Mouse (Mus musculus) CH12.LX (cell line): ENCODE data around the gene Caprin1. TPM values are rescaled to one million over a fixed set of nuclear protein-coding genes. Genes with fewer than 3 reads are reported as not detected.

Experiments
- DNase-seq: peaks from one replicate; pipeline ENCODE4 v3.0.0-alpha.2; 2013; ENCODE audit errors: extremely low read depth
- H3K27ac ChIP-seq: 2 replicates; pipeline ENCODE4 v1.5.1; 2012; ENCODE audit warnings: low read depth, mild to moderate bottlenecking, control low read depth, moderate library complexity; ENCODE audit not compliant: insufficient read depth
- H3K27me3 ChIP-seq: replicated peaks from 2 replicates; pipeline ENCODE3; 2012; ENCODE audit warnings: inconsistent platforms
- H3K36me3 ChIP-seq, 2 experiments: replicated peaks in 1 of 2; 2 replicates each; pipeline versions ENCODE3 to v1.6.1; 2012; ENCODE audit warnings: inconsistent platforms in 1 of 2, low read length in 1 of 2, mild to moderate bottlenecking in 1 of 2, mixed read lengths in 1 of 2, moderate library complexity in 1 of 2; ENCODE audit not compliant: control insufficient read depth in 1 of 2, insufficient read depth in 1 of 2
- H3K4me1 ChIP-seq, 2 experiments: 2 replicates each; pipeline ENCODE4 v1.6.1; 2012; ENCODE audit warnings: inconsistent platforms in 1 of 2, moderate library complexity in 1 of 2; ENCODE audit not compliant: insufficient read depth in 2 of 2, control insufficient read depth in 1 of 2
- H3K4me2 ChIP-seq: 2 replicates; pipeline ENCODE4 v1.6.1; 2012; ENCODE audit warnings: low read depth, mild to moderate bottlenecking, control low read depth; ENCODE audit not compliant: poor library complexity, insufficient read depth, severe bottlenecking
- H3K4me3 ChIP-seq, 3 experiments: fragments of 150-350 bp in 1 of 3; sonication (generic) in 1 of 3; replicated peaks in 1 of 3; 2 replicates each; pipeline versions ENCODE3 to v1.5.1; 2011 to 2012; ENCODE audit warnings: low read depth in 2 of 3, low read length in 2 of 3, mild to moderate bottlenecking in 2 of 3, moderate library complexity in 2 of 3, control low read depth in 1 of 3, improper control_type of control experiment in 1 of 3, inconsistent platforms in 1 of 3, mixed read lengths in 1 of 3; ENCODE audit not compliant: poor library complexity in 1 of 3
- H3K79me2 ChIP-seq: replicated peaks from 2 replicates; pipeline ENCODE4 v1.6.1; 2012; ENCODE audit warnings: mild to moderate bottlenecking, moderate library complexity; ENCODE audit not compliant: control insufficient read depth, poor library complexity, insufficient read depth, severe bottlenecking; ENCODE audit errors: extremely low read depth
- H3K9ac ChIP-seq: 2 replicates; pipeline ENCODE4 v1.6.1; 2012; ENCODE audit warnings: low read depth, mild to moderate bottlenecking, control low read depth, moderate library complexity; ENCODE audit not compliant: insufficient read depth
- H3K9me3 ChIP-seq: replicated peaks from 2 replicates; pipeline ENCODE3; 2012; ENCODE audit warnings: low read length, inconsistent platforms, mixed read lengths
- CHD1 ChIP-seq: IDR thresholded peaks from 2 replicates; pipeline ENCODE4 v1.6.1; 2012; ENCODE audit warnings: low read depth, low read length, improper control_type of control experiment, inconsistent platforms
- CHD2 ChIP-seq: IDR thresholded peaks from 2 replicates; pipeline ENCODE4 v1.6.1; 2011; ENCODE audit warnings: low read length, improper control_type of control experiment
- E2F4 ChIP-seq: IDR thresholded peaks from 2 replicates; pipeline ENCODE4 v1.6.1; 2011; ENCODE audit warnings: low read depth, low read length, improper control_type of control experiment; ENCODE audit not compliant: insufficient replicate concordance
- ELF1 ChIP-seq: IDR thresholded peaks from 2 replicates; pipeline ENCODE4 v1.6.1; 2014; ENCODE audit warnings: low read depth, mild to moderate bottlenecking, inconsistent platforms, low read length, improper control_type of control experiment
- EP300 ChIP-seq: IDR thresholded peaks from 2 replicates; pipeline ENCODE4 v1.6.1; 2011; ENCODE audit warnings: low read length, improper control_type of control experiment
- ETS1 ChIP-seq: conservative IDR thresholded peaks from 2 replicates; pipeline ENCODE4 v1.6.1; 2012; ENCODE audit warnings: low read depth, mild to moderate bottlenecking, inconsistent platforms, low read length, improper control_type of control experiment, moderate library complexity
- JUN ChIP-seq: IDR thresholded peaks from 2 replicates; pipeline ENCODE4 v1.6.1; 2011; ENCODE audit warnings: low read depth, mild to moderate bottlenecking, low read length, improper control_type of control experiment, moderate library complexity; ENCODE audit not compliant: insufficient read depth
- JUND ChIP-seq: conservative IDR thresholded peaks from 2 replicates; pipeline ENCODE4 v1.6.1; 2011; ENCODE audit warnings: low read depth, low read length, improper control_type of control experiment
- KAT2A ChIP-seq: IDR thresholded peaks from 2 replicates; pipeline ENCODE4 v1.6.1; 2012; ENCODE audit warnings: low read length, improper control_type of control experiment, inconsistent platforms; ENCODE audit not compliant: insufficient replicate concordance
- MAFK ChIP-seq: IDR thresholded peaks from 2 replicates; pipeline ENCODE4 v1.6.1; 2011; ENCODE audit warnings: low read length, improper control_type of control experiment; ENCODE audit not compliant: insufficient replicate concordance
- MYC ChIP-seq: IDR thresholded peaks from 2 replicates; pipeline ENCODE4 v1.6.1; 2011; ENCODE audit warnings: low read depth, mild to moderate bottlenecking, improper control_type of control experiment, low read length
- PAX5 ChIP-seq: IDR thresholded peaks from 2 replicates; pipeline ENCODE4 v1.6.1; 2012; ENCODE audit warnings: low read length, inconsistent platforms, mixed read lengths
- RAD21 ChIP-seq: IDR thresholded peaks from 2 replicates; pipeline ENCODE4 v1.6.1; 2011; ENCODE audit warnings: low read depth, mild to moderate bottlenecking, low read length, improper control_type of control experiment, moderate library complexity
- RCOR1 ChIP-seq: conservative IDR thresholded peaks from 2 replicates; pipeline ENCODE4 v1.6.1; 2012; ENCODE audit warnings: low read depth, mild to moderate bottlenecking, inconsistent platforms, low read length, improper control_type of control experiment
- SIN3A ChIP-seq: IDR thresholded peaks from 2 replicates; pipeline ENCODE4 v1.6.1; 2012; ENCODE audit warnings: low read length, improper control_type of control experiment, inconsistent platforms
- SMC3 ChIP-seq: IDR thresholded peaks from 2 replicates; pipeline ENCODE4 v1.6.1; 2011; ENCODE audit warnings: low read depth, low read length, improper control_type of control experiment
- TBP ChIP-seq: conservative IDR thresholded peaks from 2 replicates; pipeline ENCODE4 v1.6.1; 2011; ENCODE audit warnings: low read depth, low read length, improper control_type of control experiment
- USF1 ChIP-seq: IDR thresholded peaks from 2 replicates; pipeline ENCODE4 v1.6.1; 2014; ENCODE audit warnings: low read depth, mild to moderate bottlenecking, inconsistent platforms, low read length, improper control_type of control experiment
- USF2 ChIP-seq: conservative IDR thresholded peaks from 2 replicates; pipeline ENCODE4 v1.6.1; 2011; ENCODE audit warnings: low read depth, low read length, improper control_type of control experiment
- ZKSCAN1 ChIP-seq: IDR thresholded peaks from 2 replicates; pipeline ENCODE4 v1.6.1; 2012; ENCODE audit warnings: low read depth, inconsistent platforms, low read length, improper control_type of control experiment, borderline replicate concordance
- dilution Hi-C: fragments of 300-500 bp; cut with MboI; formaldehyde crosslinking; loops from 2 replicates; pipeline ENCODE4 v1.14.3; 2020; ENCODE audit warnings: low sequenced_read_pairs; ENCODE audit not compliant: extremely low pct_unique_long_range_greater_than_20kb, extremely low pct_ligation_motif_present
- in situ Hi-C: fragments of 300-500 bp; cut with MboI; formaldehyde crosslinking; loops from 3 replicates; pipeline ENCODE4 v1.14.3; 2019; ENCODE audit warnings: low sequenced_read_pairs, low pct_ligation_motif_present, low pct_unique_long_range_greater_than_20kb, mixed read lengths
- polyA plus RNA-seq: library from polyadenylated mRNA; unstranded; fragments of >175 nt; gene quantifications from 2 replicates; pipeline ENCODE4 v1.2.1, GENCODE M21; 2012; ENCODE audit warnings: low read depth; ENCODE audit not compliant: insufficient read length
- total RNA-seq, 2 experiments: library from RNA; depleted of rRNA; stranded (reverse); fragments of 300-350 nt in 1 of 2; fragments of >200 nt in 1 of 2; gene quantifications; 2 replicates each; pipeline ENCODE4 v1.2.3; 2012 to 2014

Caprin1 gene
- total and polyA plus RNA-seq, 3 experiments, result 217 to 514 (median 410) TPM

DNA sequence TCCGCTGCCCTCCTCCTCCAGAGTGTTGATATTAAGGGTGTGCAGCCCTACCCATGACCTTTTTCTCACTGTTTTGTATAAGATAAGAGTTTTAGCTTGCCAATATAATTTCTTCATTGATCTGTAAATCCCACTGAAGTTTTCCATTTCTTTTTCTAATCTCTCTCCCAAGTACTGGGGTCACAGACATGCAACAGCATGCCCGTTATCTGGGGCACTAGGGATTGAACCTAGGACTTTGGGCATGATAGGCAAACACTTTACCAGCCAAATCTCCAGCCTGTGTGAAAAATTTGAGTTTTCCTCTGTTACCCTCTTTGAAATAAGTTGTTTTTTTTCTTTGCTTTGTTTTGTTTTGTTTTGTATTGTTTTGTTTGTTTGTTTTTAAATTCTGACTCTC lies 46.6 kb upstream of the Caprin1 start:
- Histone ChIP-seq H3K79me2 (no peaks in the 10 kb centered on the region), H3K4me1 (peaks cover 0 to 7% of the 10 kb centered on the region in 2 experiments; a peak in 2 of 4 replicates), H3K27me3 (no peaks in the 10 kb centered on the region), H3K4me3 (no peak overlapping the region), H3K9me3 (no peaks in the 10 kb centered on the region), H3K27ac (no peak overlapping the region), H3K9ac (no peak overlapping the region), H3K4me2 (no peak overlapping the region), H3K36me3 (no peaks in the 10 kb centered on the region)
- dilution Hi-C loops, result no loop called here
- TF ChIP-seq SIN3A (no peak), USF2 (no peak), MAFK (no peak), MYC (no peak), USF1 (no peak), JUN (no peak), ELF1 (no peak), EP300 (no peak), ETS1 (no peak), PAX5 (no peak), SMC3 (no peak), RCOR1 (no peak), E2F4 (no peak), TBP (no peak), CHD1 (no peak), ZKSCAN1 (no peak), KAT2A (no peak)
- DNase-seq, result no peak
- in situ Hi-C loops, result loop anchor here (25.0 kb wide), 1 partner anchor 282 kb away; the partner anchor contains the start of gene Abtb2

- no peaks in the 10 kb centered on the region for H3K9me3 ChIP-seq
- TF ChIP-seq CHD2, result no peak
- no peak for TF ChIP-seq RAD21
- no peak for TF ChIP-seq JUND
- no peak for TF ChIP-seq RCOR1
- TF ChIP-seq SIN3A, result no peak
- TF ChIP-seq ZKSCAN1, result no peak
- no peak for TF ChIP-seq KAT2A
- no peak for TF ChIP-seq CHD1
- TF ChIP-seq MAFK, result no peak
- no peak for DNase-seq
- in situ Hi-C loops (loop anchor here (25.0 kb wide), 1 partner anchor 281 kb away; the partner anchor contains the start of gene Abtb2), dilution Hi-C loops (no loop called here)
- H3K4me1 ChIP-seq, result peaks cover 0 to 10% of the 10 kb centered on the region in 2 experiments; a peak in 2 of 4 replicates
- no peak overlapping the region for H3K4me3 ChIP-seq
- H3K27ac ChIP-seq, result no peak overlapping the region
- no peak overlapping the region for H3K9ac ChIP-seq
- H3K27me3 ChIP-seq, result no peaks in the 10 kb centered on the region
- no peaks in the 10 kb centered on the region for H3K79me2 ChIP-seq
- H3K36me3 ChIP-seq, result no peaks in the 10 kb centered on the region
- H3K4me2 ChIP-seq, result no peak overlapping the region
Measured at GRCm38 (mm10) chr2:103843321-103843720, 45.9 kb upstream of the Caprin1 start.
